Mouse (Mus musculus) cerebellum, adult 11 months (tissue): ENCODE data around the gene Cish.

Experiments
- DNase-seq: peaks from one replicate; pipeline ENCODE4 v3.0.0; 2022

Cish gene

GRCm38 (mm10) chr9:107324799-107325561 is 29.2 kb downstream of the Cish start:
- DNase-seq, result no peak

- DNase-seq, result no peak
Measured at GRCm38 (mm10) chr9:107325904-107326303, 30.1 kb downstream of the Cish start.

GRCm38 (mm10) chr9:107327879-107328620 is 32.2 kb downstream of the Cish start:
- no peak for DNase-seq

- no peak for DNase-seq
Measured at GRCm38 (mm10) chr9:107330791-107331190, 35.0 kb downstream of the Cish start.

- no peak for DNase-seq
Measured at GRCm38 (mm10) chr9:107333686-107334085, 37.9 kb downstream of the Cish start.

- peak; percentile 16 for DNase-seq
Measured at GRCm38 (mm10) chr9:107334356-107334755, 38.5 kb downstream of the Cish start.

GRCm38 (mm10) chr9:107335046-107335445 is 39.2 kb downstream of the Cish start:
- no peak for DNase-seq

GRCm38 (mm10) chr9:107335909-107336308 is 40.1 kb downstream of the Cish start:
- peak; percentile 73 for DNase-seq

GRCm38 (mm10) chr9:107336386-107336785 is 40.6 kb downstream of the Cish start:
- no peak for DNase-seq

GRCm38 (mm10) chr9:107338172-107338883 is 42.5 kb downstream of the Cish start, which contains the start of gene Hemk1:
Gene Hemk1, minus strand, starts transcription at chr9:107338350.
- DNase-seq, result peak; percentile 73

GRCm38 (mm10) chr9:107340267-107340859 is 44.5 kb downstream of the Cish start, which contains the start of gene 6430571L13Rik:
Gene 6430571L13Rik, plus strand, starts transcription at chr9:107340602.
- peak; percentile 94 for DNase-seq

- DNase-seq, result no peak
Measured at GRCm38 (mm10) chr9:107340911-107341645, 45.3 kb downstream of the Cish start.

- no peak for DNase-seq
Measured at GRCm38 (mm10) chr9:107342201-107342709, 46.4 kb downstream of the Cish start.

- DNase-seq, result peak; percentile 94
Measured at GRCm38 (mm10) chr9:107343146-107343943, 47.5 kb downstream of the Cish start.

- no peak for DNase-seq
Measured at GRCm38 (mm10) chr9:107344027-107344426, 48.2 kb downstream of the Cish start.

GRCm38 (mm10) chr9:107346081-107346480 is 50.3 kb downstream of the Cish start:
- DNase-seq, result no peak

- no peak for DNase-seq
Measured at GRCm38 (mm10) chr9:107347586-107348183, 51.9 kb downstream of the Cish start.

GRCm38 (mm10) chr9:107349321-107349720 is 53.5 kb downstream of the Cish start:
- DNase-seq, result no peak
